Mouse (Mus musculus) neural tube, embryonic 11.5 days (tissue): ENCODE data around the gene Colgalt2. TPM values are rescaled to one million over a fixed set of nuclear protein-coding genes. Genes with fewer than 3 reads are reported as not detected.

Source experiments
- ATAC-seq: fragments of 200-750 bp; cut with Nextera tagmentation; 2 replicates; pipeline ENCODE4 v1.8.0; 2017; ENCODE audit warnings: moderate number of reproducible peaks, mild to moderate bottlenecking, moderate TSS enrichment, moderate library complexity; ENCODE audit not compliant: insufficient read depth, low FRiP score, low TSS enrichment
- DNase-seq: peaks from one replicate; pipeline ENCODE4 v3.0.0-alpha.2; 2015; ENCODE audit warnings: low spot score
- H3K27ac ChIP-seq: fragments of 300-500 bp; sonication (generic); 2 replicates; pipeline ENCODE4 v1.5.1; 2014; ENCODE audit warnings: low read depth, mild to moderate bottlenecking, low read length
- H3K27me3 ChIP-seq: fragments of 300-500 bp; sonication (generic); 2 replicates; pipeline ENCODE4 v1.6.1; 2014; ENCODE audit warnings: mild to moderate bottlenecking, low read length, mixed read lengths; ENCODE audit not compliant: control insufficient read depth, insufficient read depth
- H3K36me3 ChIP-seq: fragments of 300-500 bp; sonication (generic); 2 replicates; pipeline ENCODE4 v1.6.1; 2014; ENCODE audit warnings: mild to moderate bottlenecking, low read length, moderate library complexity, mixed read lengths; ENCODE audit not compliant: control insufficient read depth, insufficient read depth
- H3K4me1 ChIP-seq: fragments of 300-500 bp; sonication (generic); 2 replicates; pipeline ENCODE4 v1.6.1; 2014; ENCODE audit warnings: low read length, mixed read lengths; ENCODE audit not compliant: control insufficient read depth, insufficient read depth
- H3K4me2 ChIP-seq: fragments of 300-500 bp; sonication (generic); 2 replicates; pipeline ENCODE4 v1.6.1; 2014; ENCODE audit warnings: low read depth, mild to moderate bottlenecking, moderate library complexity
- H3K4me3 ChIP-seq: fragments of 300-500 bp; sonication (generic); 2 replicates; pipeline ENCODE4 v1.5.1; 2014; ENCODE audit warnings: low read depth, low read length
- H3K9ac ChIP-seq: fragments of 300-500 bp; sonication (generic); 2 replicates; pipeline ENCODE4 v1.6.1; 2014; ENCODE audit warnings: mild to moderate bottlenecking, low read length
- H3K9me3 ChIP-seq: fragments of 300-500 bp; sonication (generic); 2 replicates; pipeline ENCODE4 v1.6.1; 2016; ENCODE audit warnings: low read length; ENCODE audit not compliant: control insufficient read depth
- WGBS: fragments of 180-500 bp; shearing (Covaris S2); extraction: QIAGEN DNeasy Blood & Tissue Kit; methylation state at CpG from one replicate; pipeline ENCODE4 v1.1.7; 2014; 5-methylcytosine and 5-hydroxymethylcytosine counted together
- polyA plus RNA-seq: library from polyadenylated mRNA; unstranded; fragments of >200 nt; fragmentation: Nextera tagmentation; extraction: Ambion mirVana; gene quantifications from 2 replicates; pipeline ENCODE4 v1.2.1, GENCODE M21; 2014

Colgalt2 gene
- polyA plus RNA-seq, 1 experiment from 2014 or later: 3.7 TPM

- no peak overlapping the region for H3K4me3 ChIP-seq
- no peaks in the 10 kb centered on the region for H3K27me3 ChIP-seq
- WGBS: 87% methylated on average over 2 of the region's 2 CpGs
- no peaks in the 10 kb centered on the region for H3K9me3 ChIP-seq
- H3K36me3 ChIP-seq: no peaks in the 10 kb centered on the region
- no peak for ATAC-seq
- no peak overlapping the region for H3K27ac ChIP-seq
- no peak overlapping the region for H3K9ac ChIP-seq
- peaks cover 2% of the 10 kb centered on the region; the same call in 1 of the 2 replicates for H3K4me1 ChIP-seq
- no peak for DNase-seq
- no peak overlapping the region for H3K4me2 ChIP-seq
Measured at GRCm38 (mm10) chr1:152413116-152413515, 13.5 kb downstream of the Colgalt2 start.

GRCm38 (mm10) chr1:152413961-152414360 is 14.3 kb downstream of the Colgalt2 start:
- Histone ChIP-seq H3K36me3 (no peaks in the 10 kb centered on the region), H3K9ac (no peak overlapping the region), H3K27ac (no peak overlapping the region), H3K4me1 (peaks cover 2% of the 10 kb centered on the region; the same call in 1 of the 2 replicates), H3K4me3 (no peak overlapping the region), H3K4me2 (no peak overlapping the region), H3K9me3 (no peaks in the 10 kb centered on the region), H3K27me3 (no peaks in the 10 kb centered on the region)
- WGBS: 72% methylated on average over 1 of the region's 1 CpGs
- ATAC-seq: no peak
- DNase-seq: no peak

DNA sequence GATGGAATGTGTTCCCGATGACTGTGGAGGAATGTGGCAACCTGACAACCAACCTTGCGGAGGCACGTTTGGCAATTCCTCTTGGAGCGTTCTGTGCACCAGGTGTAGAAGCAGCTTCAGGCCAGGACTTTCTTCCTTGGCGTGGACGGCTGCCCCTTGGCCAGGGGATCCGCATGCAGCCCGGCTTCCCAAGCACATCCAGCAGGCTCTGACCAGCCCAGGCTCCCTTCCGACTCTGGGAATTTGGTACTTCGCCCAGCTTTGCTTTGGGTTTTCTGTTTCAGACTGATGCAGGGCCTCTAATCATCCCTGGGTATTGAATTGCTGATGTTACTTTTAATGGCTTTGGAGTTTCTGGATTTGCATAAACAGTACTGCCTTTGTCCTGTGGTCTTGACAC is 14.8 kb downstream of the Colgalt2 start:
- no peak overlapping the region for H3K27ac ChIP-seq
- WGBS: 73% methylated on average over 10 of the region's 10 CpGs
- H3K9ac ChIP-seq: no peak overlapping the region
- peaks cover 2% of the 10 kb centered on the region; the same call in 1 of the 2 replicates for H3K4me1 ChIP-seq
- H3K27me3 ChIP-seq: no peaks in the 10 kb centered on the region
- H3K4me2 ChIP-seq: no peak overlapping the region
- H3K9me3 ChIP-seq: no peaks in the 10 kb centered on the region
- ATAC-seq (no peak), DNase-seq (no peak)
- no peak overlapping the region for H3K4me3 ChIP-seq
- H3K36me3 ChIP-seq: no peaks in the 10 kb centered on the region

DNA sequence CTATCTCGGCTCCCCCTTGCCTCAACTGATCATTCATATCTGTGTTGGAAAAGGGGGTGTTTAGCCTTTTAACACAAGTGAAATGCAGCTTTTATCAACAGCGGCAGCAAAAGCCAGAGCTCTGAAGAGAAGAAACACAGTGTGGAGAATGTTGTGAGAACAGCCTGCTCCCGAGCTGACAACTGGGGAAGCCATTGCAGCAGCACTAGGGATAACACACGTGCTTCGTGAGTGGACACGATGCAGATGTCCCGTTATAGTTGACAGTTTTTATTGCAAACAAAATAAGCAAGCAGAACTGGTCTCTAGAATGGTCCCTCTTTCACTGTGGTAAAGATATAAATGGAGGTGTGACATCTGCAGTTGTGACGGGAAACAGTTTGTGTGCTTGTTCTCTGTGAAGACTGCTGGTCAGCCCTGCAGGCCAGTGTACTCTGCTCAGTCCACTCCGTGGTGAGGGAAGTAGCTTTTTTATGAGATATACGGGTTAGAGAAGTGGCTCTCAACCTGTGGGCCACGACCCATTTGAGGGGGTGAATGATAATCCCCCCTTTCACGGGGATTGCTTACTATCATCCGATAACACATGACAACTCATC is 16.8 kb downstream of the Colgalt2 start:
- Histone ChIP-seq H3K9ac (no peak overlapping the region), H3K9me3 (no peaks in the 10 kb centered on the region), H3K36me3 (no peaks in the 10 kb centered on the region), H3K4me2 (no peak overlapping the region), H3K4me3 (no peak overlapping the region), H3K27me3 (no peaks in the 10 kb centered on the region), H3K27ac (no peak overlapping the region), H3K4me1 (peaks cover 2% of the 10 kb centered on the region; the same call in 1 of the 2 replicates)
- DNase-seq: no peak
- no peak for ATAC-seq
- 77% methylated on average over 13 of the region's 13 CpGs for WGBS

- peaks cover 5% of the 10 kb centered on the region for H3K4me1 ChIP-seq
- H3K27me3 ChIP-seq: no peaks in the 10 kb centered on the region
- no peaks in the 10 kb centered on the region for H3K9me3 ChIP-seq
- WGBS: 25% methylated on average over 5 of the region's 5 CpGs
- no peak for ATAC-seq
- no peak for DNase-seq
- no peak overlapping the region for H3K9ac ChIP-seq
- no peak overlapping the region for H3K4me2 ChIP-seq
- no peak overlapping the region for H3K27ac ChIP-seq
- H3K4me3 ChIP-seq: no peak overlapping the region
- no peaks in the 10 kb centered on the region for H3K36me3 ChIP-seq
Measured at GRCm38 (mm10) chr1:152417602-152418001, 18.0 kb downstream of the Colgalt2 start.

GRCm38 (mm10) chr1:152422295-152422694 is 22.7 kb downstream of the Colgalt2 start:
- 82% methylated on average over 3 of the region's 3 CpGs for WGBS

GRCm38 (mm10) chr1:152423052-152423451 is 23.4 kb downstream of the Colgalt2 start:
- Histone ChIP-seq H3K9me3 (no peaks in the 10 kb centered on the region), H3K4me3 (no peak overlapping the region), H3K4me2 (no peak overlapping the region), H3K4me1 (peaks cover 3% of the 10 kb centered on the region), H3K36me3 (no peaks in the 10 kb centered on the region), H3K27me3 (no peaks in the 10 kb centered on the region), H3K9ac (no peak overlapping the region), H3K27ac (no peak overlapping the region)
- 93% methylated on average over 3 of the region's 3 CpGs for WGBS
- ATAC-seq (no peak), DNase-seq (no peak)

More at GRCm38 (mm10) chr1:152422295-152422694, 22.7 kb downstream of the Colgalt2 start:
- no peaks in the 10 kb centered on the region for H3K9me3 ChIP-seq
- H3K36me3 ChIP-seq: no peaks in the 10 kb centered on the region
- no peak overlapping the region for H3K27ac ChIP-seq
- H3K9ac ChIP-seq: no peak overlapping the region
- ATAC-seq (no peak), DNase-seq (no peak)
- no peak overlapping the region for H3K4me3 ChIP-seq
- H3K27me3 ChIP-seq: no peaks in the 10 kb centered on the region
- peaks cover 3% of the 10 kb centered on the region for H3K4me1 ChIP-seq
- H3K4me2 ChIP-seq: no peak overlapping the region

GRCm38 (mm10) chr1:152427912-152428581 is 28.4 kb downstream of the Colgalt2 start:
- Histone ChIP-seq H3K36me3 (no peaks in the 10 kb centered on the region), H3K27ac (no peak overlapping the region), H3K4me2 (no peak overlapping the region), H3K9ac (no peak overlapping the region), H3K27me3 (no peaks in the 10 kb centered on the region), H3K4me1 (no peaks in the 10 kb centered on the region; the same call in 1 of the 2 replicates), H3K9me3 (no peaks in the 10 kb centered on the region), H3K4me3 (no peak overlapping the region)
- ATAC-seq: no peak
- 88% methylated on average over 12 of the region's 12 CpGs for WGBS
- DNase-seq: no peak

GRCm38 (mm10) chr1:152429805-152430204 is 30.2 kb downstream of the Colgalt2 start:
- Histone ChIP-seq H3K4me3 (no peak overlapping the region), H3K4me2 (no peak overlapping the region), H3K9me3 (no peaks in the 10 kb centered on the region), H3K27ac (no peak overlapping the region), H3K4me1 (no peaks in the 10 kb centered on the region), H3K36me3 (no peaks in the 10 kb centered on the region), H3K9ac (no peak overlapping the region), H3K27me3 (no peaks in the 10 kb centered on the region)
- DNase-seq (no peak), ATAC-seq (no peak)
- 88% methylated on average over 7 of the region's 7 CpGs for WGBS
